Mouse (Mus musculus) lung, postnatal 0 days (tissue): ENCODE data around the gene Lrrc59.

ENCODE experiments used
- CTCF ChIP-seq: IDR thresholded peaks from 2 replicates; pipeline ENCODE4 v1.5.1; 2016; ENCODE audit warnings: antibody characterized with exemption, mild to moderate bottlenecking
- EP300 ChIP-seq: IDR thresholded peaks from 2 replicates; pipeline ENCODE4 v1.6.1; 2016; ENCODE audit warnings: antibody characterized with exemption, mild to moderate bottlenecking, control low read depth

GRCm38 (mm10) chr11:94622162-94622561 lies 7.4 kb upstream of the Lrrc59 start:
- TF ChIP-seq CTCF (no peak), EP300 (no peak)
